Mouse (Mus musculus): ENCODE results near the gene Sh3bgr. TPM values are rescaled to one million over a fixed set of nuclear protein-coding genes. Genes with fewer than 3 reads are reported as not detected.

Sh3bgr gene
- polyA plus RNA-seq, 1 experiment from 2014 or later = 6.0 TPM

DNA sequence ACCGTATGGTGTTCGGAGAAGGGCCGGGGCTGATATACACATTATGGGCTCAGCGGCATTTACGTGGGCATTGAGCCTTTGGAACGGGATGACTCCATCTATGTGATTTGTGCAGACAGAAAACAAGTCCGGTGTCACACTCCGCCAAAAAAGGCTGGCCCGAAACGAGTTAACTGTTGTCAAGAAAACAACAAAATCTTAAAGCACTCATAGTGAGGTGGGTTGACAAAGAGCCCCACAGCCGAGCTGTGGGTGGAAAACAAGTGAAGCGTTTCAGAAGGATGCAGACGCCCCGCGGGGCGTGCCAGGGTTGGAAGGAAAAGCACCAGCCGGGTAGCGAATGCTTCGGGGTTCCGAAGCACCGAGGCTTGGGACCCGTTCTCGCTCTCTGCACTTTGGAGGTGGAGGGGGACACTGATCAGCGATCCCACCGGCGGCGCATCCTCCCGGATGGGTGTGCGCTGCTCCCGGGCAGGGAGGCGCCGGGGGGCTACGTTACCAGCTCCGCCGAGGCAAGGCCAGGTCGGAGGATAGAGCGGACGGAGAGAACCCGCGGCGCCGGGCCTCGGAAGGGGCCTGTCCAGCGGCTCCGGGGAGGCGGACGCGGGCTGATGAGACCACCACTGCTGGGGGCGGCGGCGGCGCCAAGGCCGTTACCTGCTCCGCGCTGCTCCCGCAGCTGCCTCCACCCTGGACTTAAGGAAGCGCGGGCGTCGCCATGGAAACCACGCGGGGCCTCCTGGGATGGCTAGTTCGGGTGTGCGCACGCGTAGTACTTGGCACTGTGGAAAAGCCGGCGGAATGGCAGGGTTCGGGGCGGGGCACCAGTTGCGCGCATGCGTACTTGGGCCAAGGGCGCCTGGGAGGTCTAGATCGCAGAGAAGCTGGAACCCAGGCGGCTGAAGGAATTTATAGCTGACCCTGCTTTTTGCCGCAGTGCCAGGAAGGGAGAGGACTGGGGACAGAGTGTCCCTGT is 8.4 kb upstream of the Sh3bgr start, which contains the start of gene Lca5l:
Gene Lca5l, minus strand, starts transcription at position 741 of the 976 bp plus-strand sequence.
- Histone ChIP-seq H3K27me3 (replicated peaks; ENCODE audit: control insufficient read depth, insufficient read depth, low read length) (peaks cover 8% of the 10 kb centered on the region), H3K9ac (ENCODE audit: low read depth, low read length) (peak within 1 kb of the TSS; percentile 68), H3K36me3 (ENCODE audit: control insufficient read depth, insufficient read depth, low read length) (no peaks in the 10 kb centered on the region), H3K27ac (ENCODE audit: low read depth, low read length) (no peak within 1 kb of the TSS), H3K4me1 (replicated peaks; ENCODE audit: control insufficient read depth, insufficient read depth, low read length) (0 out of 2 replicates have a peak, but pooled peaks cover 2% of the 10 kb centered on the region), H3K4me2 (peak within 1 kb of the TSS; percentile 98), H3K9me3 (ENCODE audit: control insufficient read depth, low read length) (no peaks in the 10 kb centered on the region), H3K4me3 (ENCODE audit: low read depth, low read length) (peak within 1 kb of the TSS; percentile 86)
- 2% methylated on average over 75 of the region's 77 CpGs for WGBS
- ATAC-seq (replicated peaks; ENCODE audit: low FRiP score) (peak; percentile 98), DNase-seq (ENCODE audit: low spot score) (peak; percentile 99)

DNA sequence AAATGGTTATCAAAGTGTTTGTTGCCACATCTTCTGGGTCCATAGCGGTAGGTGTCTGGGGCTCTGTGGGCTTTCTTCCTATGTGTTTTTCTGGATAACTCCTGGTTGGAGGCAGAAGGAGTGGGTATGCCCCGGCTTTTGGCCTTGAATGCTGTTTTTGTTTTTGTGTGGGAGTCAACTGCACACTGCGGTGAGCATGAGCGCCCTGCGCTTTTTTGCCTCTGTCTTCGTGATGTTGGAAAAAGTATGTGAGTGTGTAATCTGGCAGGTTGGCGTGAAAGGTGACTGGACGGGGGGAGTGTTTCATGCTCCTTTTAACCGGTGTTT is 415 bp downstream of the Sh3bgr start:
- no peak for ATAC-seq (replicated peaks; ENCODE audit: low FRiP score)
- 50% methylated on average over 9 of the region's 9 CpGs for WGBS
- Histone ChIP-seq H3K9ac (ENCODE audit: low read depth, low read length) (no peak overlapping the region), H3K27ac (ENCODE audit: low read depth, low read length) (no peak overlapping the region), H3K9me3 (ENCODE audit: control insufficient read depth, low read length) (no peaks in the 10 kb centered on the region), H3K36me3 (ENCODE audit: control insufficient read depth, insufficient read depth, low read length) (no peaks in the 10 kb centered on the region), H3K27me3 (replicated peaks; ENCODE audit: control insufficient read depth, insufficient read depth, low read length) (peaks cover 4% of the 10 kb centered on the region), H3K4me3 (ENCODE audit: low read depth, low read length) (peak overlapping the region; percentile 29), H3K4me2 (peak overlapping the region; percentile 58), H3K4me1 (replicated peaks; ENCODE audit: control insufficient read depth, insufficient read depth, low read length) (no peaks in the 10 kb centered on the region)
- no peak for DNase-seq (ENCODE audit: low spot score)

DNA sequence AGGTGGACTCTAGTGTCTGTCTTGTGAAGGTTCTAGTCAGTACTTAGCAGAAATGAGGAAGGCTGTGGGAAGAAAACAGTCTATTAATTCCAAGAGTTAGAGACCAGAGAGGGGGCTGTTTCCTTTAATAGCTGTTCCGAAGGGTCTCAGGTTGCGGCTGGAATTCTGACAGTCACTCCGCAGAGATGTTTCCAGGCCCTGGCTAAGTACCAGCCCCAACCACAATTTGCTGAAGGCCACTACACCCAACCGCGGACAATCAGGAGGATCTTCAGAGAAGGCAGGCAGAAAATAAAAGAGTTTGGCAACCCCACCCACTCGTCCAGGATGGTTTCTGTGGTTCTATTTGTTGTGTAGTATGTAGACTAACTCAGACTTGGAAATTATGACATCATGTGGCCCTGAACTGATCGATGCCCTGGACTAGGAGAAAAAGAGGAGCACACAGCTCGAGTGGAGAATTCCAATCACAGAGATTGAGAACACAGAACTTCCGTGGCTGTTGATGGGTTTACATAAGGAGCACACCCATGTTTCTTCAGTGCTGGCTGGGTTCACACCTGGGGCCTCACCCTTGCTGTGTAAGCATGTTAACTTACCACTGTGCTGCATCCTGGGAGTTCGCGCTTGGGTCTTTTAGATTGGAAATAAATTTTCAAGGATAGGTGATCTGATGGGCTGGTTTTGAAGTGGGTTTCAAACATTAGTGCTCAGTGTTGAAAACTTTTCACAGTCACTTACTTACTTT is 1.4 kb downstream of the Sh3bgr start:
- no peak overlapping the region for H3K4me2 ChIP-seq
- H3K4me3 ChIP-seq (ENCODE audit: low read depth, low read length) = no peak overlapping the region
- no peak overlapping the region for H3K27ac ChIP-seq (ENCODE audit: low read depth, low read length)

DNA sequence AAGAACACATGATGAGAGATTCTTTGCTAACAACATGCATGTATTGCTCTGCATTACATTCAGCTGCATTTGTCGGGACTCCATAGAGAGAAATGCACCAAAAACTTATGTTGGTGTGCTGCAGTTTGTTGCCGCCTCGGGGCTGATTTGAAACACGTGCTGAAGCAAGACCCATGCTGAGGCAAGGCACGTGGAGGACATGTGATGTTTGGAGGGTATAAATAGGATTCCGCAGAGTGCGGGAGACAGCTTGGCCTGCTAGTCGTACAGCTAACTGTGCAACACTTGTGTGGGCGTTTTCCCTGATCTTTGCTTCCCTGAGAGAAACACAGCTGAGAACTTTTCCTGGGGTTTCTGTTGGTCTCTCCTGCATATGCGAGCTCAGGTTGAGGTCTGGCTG is 9.5 kb downstream of the Sh3bgr start:
- Histone ChIP-seq H3K4me1 (replicated peaks; ENCODE audit: control insufficient read depth, insufficient read depth, low read length) (no peaks in the 10 kb centered on the region), H3K27me3 (replicated peaks; ENCODE audit: control insufficient read depth, insufficient read depth, low read length) (no peaks in the 10 kb centered on the region), H3K9ac (ENCODE audit: low read depth, low read length) (no peak overlapping the region), H3K36me3 (ENCODE audit: control insufficient read depth, insufficient read depth, low read length) (no peaks in the 10 kb centered on the region), H3K4me3 (ENCODE audit: low read depth, low read length) (no peak overlapping the region), H3K27ac (ENCODE audit: low read depth, low read length) (no peak overlapping the region), H3K9me3 (ENCODE audit: control insufficient read depth, low read length) (no peaks in the 10 kb centered on the region), H3K4me2 (no peak overlapping the region)
- 83% methylated on average over 10 of the region's 10 CpGs for WGBS
- no peak for DNase-seq (ENCODE audit: low spot score)
- ATAC-seq (replicated peaks; ENCODE audit: low FRiP score) = no peak

More for the DNA sequence above, 1.4 kb downstream of the Sh3bgr start:
- Histone ChIP-seq H3K4me1 (replicated peaks; ENCODE audit: control insufficient read depth, insufficient read depth, low read length) (no peaks in the 10 kb centered on the region), H3K27me3 (replicated peaks; ENCODE audit: control insufficient read depth, insufficient read depth, low read length) (peaks cover 4% of the 10 kb centered on the region), H3K9me3 (ENCODE audit: control insufficient read depth, low read length) (no peaks in the 10 kb centered on the region), H3K9ac (ENCODE audit: low read depth, low read length) (no peak overlapping the region), H3K36me3 (ENCODE audit: control insufficient read depth, insufficient read depth, low read length) (no peaks in the 10 kb centered on the region)
- DNase-seq (ENCODE audit: low spot score) (no peak), ATAC-seq (replicated peaks; ENCODE audit: low FRiP score) (no peak)
- 71% methylated on average over 11 of the region's 11 CpGs for WGBS

DNA sequence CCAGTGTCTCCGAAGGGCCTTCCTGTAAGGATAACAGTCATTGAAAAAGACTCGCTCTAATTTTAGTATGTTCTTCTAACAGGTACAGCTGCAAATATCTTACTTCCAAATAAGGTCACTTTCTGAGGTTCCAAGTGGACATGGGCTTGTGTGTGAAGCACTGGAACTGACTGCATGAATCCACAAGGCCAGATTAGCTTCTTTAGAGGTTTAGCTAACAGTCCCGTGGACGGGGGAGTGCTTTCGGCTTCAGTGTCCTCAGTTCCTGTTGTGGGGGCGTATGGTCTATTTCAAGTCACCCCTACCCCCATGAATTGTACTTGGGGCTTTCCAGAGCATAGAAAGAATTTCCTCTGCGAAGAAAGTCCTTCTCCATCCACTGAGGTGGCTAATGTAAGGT is 10.6 kb downstream of the Sh3bgr start:
- Histone ChIP-seq H3K9ac (ENCODE audit: low read depth, low read length) (no peak overlapping the region), H3K9me3 (ENCODE audit: control insufficient read depth, low read length) (no peaks in the 10 kb centered on the region), H3K27ac (ENCODE audit: low read depth, low read length) (no peak overlapping the region), H3K4me1 (replicated peaks; ENCODE audit: control insufficient read depth, insufficient read depth, low read length) (no peaks in the 10 kb centered on the region), H3K27me3 (replicated peaks; ENCODE audit: control insufficient read depth, insufficient read depth, low read length) (no peaks in the 10 kb centered on the region), H3K4me3 (ENCODE audit: low read depth, low read length) (no peak overlapping the region), H3K4me2 (no peak overlapping the region), H3K36me3 (ENCODE audit: control insufficient read depth, insufficient read depth, low read length) (no peaks in the 10 kb centered on the region)
- WGBS = 78% methylated on average over 7 of the region's 7 CpGs
- ATAC-seq (replicated peaks; ENCODE audit: low FRiP score) (no peak), DNase-seq (ENCODE audit: low spot score) (no peak)

DNA sequence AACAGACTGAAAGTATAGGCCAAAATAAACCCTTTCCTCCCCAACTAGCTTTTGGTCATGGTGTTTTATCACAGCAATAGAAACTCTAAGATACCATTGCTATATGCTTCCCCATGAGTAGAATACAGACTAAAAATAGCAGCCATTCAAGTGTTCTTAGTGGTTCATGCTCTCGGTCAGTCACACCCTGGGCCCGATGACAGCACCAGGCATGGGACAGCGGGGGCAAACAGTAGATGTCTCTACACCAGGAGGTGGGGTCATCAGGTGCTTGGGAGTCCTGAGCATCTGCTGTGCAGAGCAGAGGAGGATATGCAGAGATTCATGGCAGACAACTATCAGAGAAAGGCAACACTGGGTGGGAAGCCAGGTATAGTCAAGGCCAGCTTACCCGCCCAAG is 12.8 kb downstream of the Sh3bgr start:
- ATAC-seq (replicated peaks; ENCODE audit: low FRiP score) = no peak
- 89% methylated on average over 4 of the region's 4 CpGs for WGBS

DNA sequence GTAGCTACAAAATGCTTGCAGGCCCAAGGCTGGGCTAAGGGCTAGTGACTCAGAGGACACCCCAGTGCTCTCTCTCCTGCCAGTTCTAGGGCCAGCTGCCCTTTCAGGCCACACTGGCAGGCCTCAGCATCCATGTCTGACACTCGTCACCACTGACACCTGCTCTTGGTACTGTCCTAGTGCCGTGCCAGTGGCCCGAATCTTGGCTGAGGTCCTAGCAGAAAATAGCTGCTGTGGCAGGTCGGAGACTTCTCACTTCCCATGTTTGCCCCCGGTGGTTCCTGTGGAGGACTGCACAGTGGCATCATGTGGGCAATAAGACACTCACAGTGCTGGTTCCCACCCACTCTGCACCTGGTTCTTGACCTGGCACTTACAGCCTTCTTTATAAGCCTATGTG is 21.2 kb downstream of the Sh3bgr start:
- 72% methylated on average over 5 of the region's 5 CpGs for WGBS
- Histone ChIP-seq H3K27me3 (replicated peaks; ENCODE audit: control insufficient read depth, insufficient read depth, low read length) (no peaks in the 10 kb centered on the region), H3K4me2 (no peak overlapping the region), H3K27ac (ENCODE audit: low read depth, low read length) (no peak overlapping the region), H3K9ac (ENCODE audit: low read depth, low read length) (no peak overlapping the region), H3K4me3 (ENCODE audit: low read depth, low read length) (no peak overlapping the region), H3K9me3 (ENCODE audit: control insufficient read depth, low read length) (no peaks in the 10 kb centered on the region), H3K36me3 (ENCODE audit: control insufficient read depth, insufficient read depth, low read length) (no peaks in the 10 kb centered on the region), H3K4me1 (replicated peaks; ENCODE audit: control insufficient read depth, insufficient read depth, low read length) (no peaks in the 10 kb centered on the region)
- ATAC-seq (replicated peaks; ENCODE audit: low FRiP score) = no peak
- no peak for DNase-seq (ENCODE audit: low spot score)

More for the DNA sequence above, 12.8 kb downstream of the Sh3bgr start:
- Histone ChIP-seq H3K9me3 (ENCODE audit: control insufficient read depth, low read length) (no peaks in the 10 kb centered on the region), H3K9ac (ENCODE audit: low read depth, low read length) (no peak overlapping the region), H3K27me3 (replicated peaks; ENCODE audit: control insufficient read depth, insufficient read depth, low read length) (no peaks in the 10 kb centered on the region), H3K4me3 (ENCODE audit: low read depth, low read length) (no peak overlapping the region), H3K4me2 (no peak overlapping the region), H3K27ac (ENCODE audit: low read depth, low read length) (no peak overlapping the region), H3K36me3 (ENCODE audit: control insufficient read depth, insufficient read depth, low read length) (no peaks in the 10 kb centered on the region), H3K4me1 (replicated peaks; ENCODE audit: control insufficient read depth, insufficient read depth, low read length) (no peaks in the 10 kb centered on the region)
- DNase-seq (ENCODE audit: low spot score) = no peak

DNA sequence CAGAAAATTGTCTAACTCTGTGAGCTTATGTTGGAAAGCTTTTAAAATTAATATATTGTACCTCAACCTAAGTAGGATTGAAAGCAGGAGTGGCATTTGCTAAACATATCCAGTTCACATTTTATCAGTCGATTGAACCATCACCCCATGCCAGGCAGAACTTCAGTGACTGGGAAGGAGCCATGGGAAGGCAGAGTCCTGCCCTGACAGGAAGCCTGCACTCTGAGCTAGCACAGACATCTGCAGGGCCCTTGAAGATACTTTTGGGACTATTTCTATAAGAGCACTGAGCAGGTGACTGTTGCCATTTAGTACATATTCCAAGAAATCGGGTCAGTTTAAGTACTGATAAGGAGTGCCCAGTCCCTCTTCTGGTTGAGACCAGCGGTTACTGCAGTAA is 21.7 kb downstream of the Sh3bgr start:
- Histone ChIP-seq H3K4me3 (ENCODE audit: low read depth, low read length) (no peak overlapping the region), H3K9ac (ENCODE audit: low read depth, low read length) (no peak overlapping the region), H3K36me3 (ENCODE audit: control insufficient read depth, insufficient read depth, low read length) (no peaks in the 10 kb centered on the region), H3K4me1 (replicated peaks; ENCODE audit: control insufficient read depth, insufficient read depth, low read length) (no peaks in the 10 kb centered on the region), H3K27ac (ENCODE audit: low read depth, low read length) (no peak overlapping the region), H3K9me3 (ENCODE audit: control insufficient read depth, low read length) (no peaks in the 10 kb centered on the region), H3K4me2 (no peak overlapping the region), H3K27me3 (replicated peaks; ENCODE audit: control insufficient read depth, insufficient read depth, low read length) (no peaks in the 10 kb centered on the region)
- DNase-seq (ENCODE audit: low spot score) (no peak), ATAC-seq (replicated peaks; ENCODE audit: low FRiP score) (no peak)
- 72% methylated on average over 3 of the region's 3 CpGs for WGBS
